Mouse (Mus musculus) left cerebral cortex, adult 8-10 months (tissue): Measurements from ENCODE around the gene Gpn2. TPM values are rescaled to one million over a fixed set of nuclear protein-coding genes. Genes with fewer than 3 reads are reported as not detected.

Experiments used
- DNase-seq, 2 experiments: peaks; one replicate each; pipeline ENCODE4 v3.0.0; 2022; ENCODE audit warnings: low spot score in 2 of 2
- total RNA-seq, 4 experiments: library from RNA; stranded (reverse); gene quantifications; 2 replicates each; pipeline ENCODE4 v1.2.4; 2022

Gene Gpn2
- total RNA-seq, 4 experiments from 2014 or later, result 10.4 to 12.4 (median 11.3) TPM

DNA sequence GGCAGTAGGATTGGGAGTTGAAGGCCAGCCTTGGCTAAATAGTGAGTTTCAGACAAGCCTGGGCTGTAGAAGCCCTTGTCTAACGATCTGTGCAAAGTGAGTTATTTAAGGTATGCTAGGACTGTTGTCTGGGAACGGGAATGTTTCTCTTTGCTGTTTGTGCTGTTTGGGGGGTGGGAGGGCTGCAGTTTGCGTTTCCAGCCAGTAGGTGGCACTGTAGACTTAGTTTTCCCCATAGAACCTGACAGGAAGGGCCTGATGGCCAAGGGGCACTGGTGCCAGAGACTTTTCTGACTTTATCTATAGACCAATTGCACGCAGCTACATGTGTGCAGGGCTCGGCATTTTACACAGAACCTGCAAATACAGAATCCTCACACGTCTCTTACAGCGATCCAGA is 8.4 kb downstream of the Gpn2 start:
- no peak for DNase-seq

DNA sequence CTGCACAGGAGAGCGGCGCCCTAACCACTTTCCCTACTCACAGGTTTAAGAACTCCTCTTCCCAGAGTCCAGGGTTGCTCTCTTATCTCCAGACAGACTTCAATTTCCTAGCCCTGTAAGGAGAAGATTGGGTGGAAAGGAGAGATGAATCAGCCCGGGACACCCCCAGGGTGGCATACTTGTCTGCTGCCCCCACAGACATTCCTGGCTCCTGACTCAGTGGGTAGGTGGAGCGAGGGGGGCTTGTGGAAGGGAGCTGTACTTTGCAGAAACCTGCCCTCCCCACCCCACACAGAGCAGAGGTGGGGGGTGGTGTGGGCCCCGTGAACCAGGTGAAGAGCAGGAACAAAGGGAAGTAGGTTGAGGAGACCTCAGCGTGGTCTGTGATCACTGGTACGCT is 11.4 kb downstream of the Gpn2 start:
- peak in 1 of 2 experiments; percentile 53 for DNase-seq

- DNase-seq, result no peak
Observed at GRCm38 (mm10) chr4:133596084-133596483, 11.9 kb downstream of the Gpn2 start.

GRCm38 (mm10) chr4:133598616-133599015 is 14.5 kb downstream of the Gpn2 start:
- DNase-seq, result no peak

DNA sequence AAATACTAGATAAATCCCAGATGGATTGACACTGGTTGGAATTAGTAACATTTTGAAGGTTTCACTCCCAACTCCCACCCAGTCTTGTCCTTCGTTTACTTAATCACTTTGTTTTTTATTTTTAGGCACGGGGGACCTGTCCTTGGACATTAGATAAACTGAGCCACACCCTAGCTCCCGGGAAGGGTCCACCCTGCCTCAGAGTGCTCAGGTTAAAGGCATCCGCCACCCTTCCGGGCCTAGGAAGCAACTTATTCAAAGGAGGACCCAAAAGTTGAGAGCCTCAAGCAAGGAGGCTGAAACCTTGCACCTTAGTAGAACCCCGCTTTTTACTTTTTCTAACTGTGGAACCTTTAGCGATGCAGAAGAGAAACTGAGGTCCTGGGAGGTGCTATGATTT is 15.0 kb downstream of the Gpn2 start:
- DNase-seq, result no peak

DNA sequence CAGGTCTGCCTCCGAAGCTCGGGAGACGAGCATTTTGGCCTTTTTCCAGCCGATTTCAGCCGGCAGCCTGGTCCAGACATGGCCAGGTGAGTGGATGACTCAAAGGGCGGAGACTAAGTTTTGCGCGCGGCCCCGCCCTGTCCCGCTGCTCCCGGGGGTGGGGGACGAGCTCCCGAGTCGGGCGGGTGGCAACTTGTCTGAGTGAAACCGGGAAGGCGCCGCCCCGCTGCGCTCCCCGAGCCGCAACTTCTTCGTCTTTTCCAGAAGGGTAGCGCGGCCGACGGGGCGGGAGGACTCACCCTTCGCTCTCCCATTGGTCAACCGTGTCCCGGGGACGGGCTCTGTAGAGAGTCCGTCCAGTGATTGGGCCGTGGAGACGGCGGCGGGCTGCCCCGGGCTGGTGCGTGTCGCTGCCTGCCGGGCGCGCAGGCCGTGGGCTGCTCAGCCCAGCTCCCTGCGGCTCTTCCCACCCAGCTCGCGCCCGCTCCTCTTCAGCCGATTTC is 15.5 kb downstream of the Gpn2 start:
- DNase-seq, result peak; percentile 51 to 76

GRCm38 (mm10) chr4:133600306-133600705 is 16.1 kb downstream of the Gpn2 start:
- no peak for DNase-seq

DNA sequence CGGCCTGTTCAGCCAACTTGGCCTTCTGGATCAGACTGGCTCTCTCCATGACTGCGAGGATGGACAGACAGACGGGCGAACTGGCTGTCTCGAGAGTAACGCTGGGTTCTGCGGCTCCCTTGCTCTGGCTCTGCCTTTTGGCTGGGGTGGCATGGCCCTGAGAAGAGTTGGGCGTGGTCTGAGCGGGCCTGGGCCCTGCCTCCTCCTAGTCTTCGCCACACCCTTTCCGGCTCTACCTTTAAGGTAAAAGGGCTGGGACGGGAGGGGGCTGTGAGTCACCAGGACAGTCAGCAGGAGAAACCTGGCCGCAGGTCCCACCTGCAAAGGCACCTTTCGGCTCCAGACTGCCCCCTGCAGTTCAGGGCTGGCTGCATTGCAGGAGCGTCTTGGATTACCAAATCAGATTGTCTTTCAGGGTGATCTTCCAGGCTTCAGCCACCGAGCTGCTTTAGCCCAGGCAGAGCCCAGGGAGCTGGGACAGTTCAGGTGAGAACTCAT is 17.6 kb downstream of the Gpn2 start, which contains the start of gene Sfn:
TSS of gene Sfn (minus strand) at position 448 of the 498 bp plus-strand sequence.
- no peak for DNase-seq

GRCm38 (mm10) chr4:133603056-133603455 is 18.9 kb downstream of the Gpn2 start:
- no peak for DNase-seq

DNA sequence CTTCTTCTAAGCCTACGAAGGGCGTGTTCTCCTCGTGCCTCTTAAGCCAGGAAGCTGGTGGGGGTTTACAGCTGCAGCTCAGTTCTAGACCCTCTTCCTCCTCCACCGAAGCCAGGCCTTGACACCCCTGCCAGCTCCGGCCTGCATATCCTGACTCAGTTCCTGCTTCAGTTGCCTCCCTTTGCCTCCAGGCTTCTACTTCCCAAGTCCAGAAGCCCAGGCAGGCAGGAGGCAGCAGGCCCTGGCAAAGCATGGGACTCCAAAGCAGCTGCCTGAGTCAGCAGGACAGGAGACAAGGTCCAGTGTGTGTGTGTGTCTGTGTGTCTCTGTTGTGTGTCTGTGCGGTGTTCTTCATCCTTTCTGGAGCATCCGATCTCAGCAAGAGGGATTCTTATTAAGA is 20.0 kb downstream of the Gpn2 start:
- no peak for DNase-seq

- no peak for DNase-seq
Observed at GRCm38 (mm10) chr4:133604856-133605255, 20.7 kb downstream of the Gpn2 start.

- no peak for DNase-seq
Observed at GRCm38 (mm10) chr4:133605330-133605729, 21.2 kb downstream of the Gpn2 start.

GRCm38 (mm10) chr4:133607284-133607683 is 23.1 kb downstream of the Gpn2 start:
- no peak for DNase-seq

GRCm38 (mm10) chr4:133609719-133610118 is 25.6 kb downstream of the Gpn2 start:
- DNase-seq, result peak in 1 of 2 experiments; percentile 50

GRCm38 (mm10) chr4:133611815-133612214 is 27.7 kb downstream of the Gpn2 start:
- DNase-seq, result no peak

- DNase-seq, result no peak
Observed at GRCm38 (mm10) chr4:133612416-133612815, 28.3 kb downstream of the Gpn2 start.

DNA sequence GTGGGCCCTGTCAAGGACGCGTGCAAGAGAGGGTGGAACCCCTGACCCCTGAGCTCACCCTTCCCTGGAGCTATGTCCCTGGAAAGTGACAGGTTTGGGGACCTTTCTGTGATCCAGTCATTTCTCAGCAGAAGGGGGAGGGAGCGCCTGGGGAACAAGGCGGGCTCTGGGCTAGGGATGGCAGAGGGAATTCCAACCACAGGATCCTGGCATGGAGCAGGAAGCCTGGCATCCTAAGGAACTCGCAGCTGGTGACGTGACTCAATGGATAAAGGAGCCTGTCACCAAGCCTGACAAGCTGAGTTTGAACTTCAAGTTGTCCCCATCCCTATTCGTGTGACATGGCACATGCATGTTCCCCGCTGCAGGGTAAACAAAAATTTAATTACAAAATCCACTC is 28.9 kb downstream of the Gpn2 start:
- no peak for DNase-seq

DNA sequence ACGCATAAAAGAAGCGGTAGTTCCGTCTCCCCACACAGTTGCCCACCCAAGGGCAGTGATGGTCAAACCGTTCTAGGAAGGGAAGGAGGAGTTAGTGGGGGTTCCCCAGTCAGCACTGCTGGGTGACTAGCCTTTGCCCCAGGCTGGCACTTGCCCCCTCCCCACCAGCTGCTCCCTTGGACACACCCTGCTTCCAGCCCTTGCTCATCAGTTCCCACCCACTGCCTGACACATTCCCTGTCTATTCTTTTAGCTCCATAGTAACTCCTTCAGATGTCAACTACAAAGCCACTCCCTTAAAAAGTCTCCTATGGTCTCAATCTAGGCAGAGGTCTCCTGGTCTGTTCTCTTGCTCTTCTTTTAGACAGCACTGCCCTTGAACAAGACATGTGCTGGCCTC is 29.7 kb downstream of the Gpn2 start:
- DNase-seq, result no peak

DNA sequence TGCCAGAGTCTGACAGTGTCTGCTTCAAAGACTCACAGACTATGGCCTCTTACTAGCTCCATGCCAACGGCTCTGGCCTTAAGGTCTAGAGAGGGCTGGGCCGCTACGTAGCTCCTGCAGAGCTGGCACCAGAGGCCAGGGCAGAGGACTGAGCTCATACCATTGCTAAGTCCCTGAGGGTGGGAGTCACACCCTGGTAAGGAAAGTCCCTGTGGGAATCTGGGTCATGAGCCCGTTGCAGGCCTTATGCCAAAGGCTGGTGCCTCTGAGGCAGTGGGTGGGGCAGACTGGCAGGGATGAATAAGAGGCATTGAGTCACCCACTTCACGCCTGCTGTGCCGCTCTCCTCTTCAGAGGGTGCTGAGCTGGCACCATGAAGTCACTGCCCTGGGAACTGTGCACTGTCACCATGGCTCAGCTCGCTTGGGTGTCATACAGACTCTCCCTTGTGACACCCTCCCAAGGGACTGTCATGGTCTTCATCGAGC is 30.2 kb downstream of the Gpn2 start:
- DNase-seq, result peak; percentile 53 to 90

GRCm38 (mm10) chr4:133615416-133615815 is 31.3 kb downstream of the Gpn2 start:
- no peak for DNase-seq

DNA sequence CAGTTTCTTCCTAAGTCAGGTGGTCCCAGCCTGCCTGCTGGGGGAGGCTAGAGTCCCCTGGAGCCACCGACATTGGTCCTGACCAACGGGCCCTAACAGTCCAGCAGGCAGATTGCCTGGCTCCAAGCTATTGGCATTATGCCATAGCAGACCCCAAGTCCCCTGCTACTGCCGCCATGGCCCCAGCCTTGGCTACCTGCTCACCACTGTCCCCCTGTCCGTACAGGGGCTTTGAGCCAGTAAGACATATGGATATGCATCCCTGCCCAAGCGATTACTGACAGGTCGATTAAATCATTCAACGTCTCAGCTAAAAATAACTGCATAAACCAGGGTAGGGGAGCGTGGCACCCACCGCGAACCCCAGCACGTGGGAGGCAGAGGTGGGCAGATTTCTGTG is 33.8 kb downstream of the Gpn2 start:
- no peak for DNase-seq

- no peak for DNase-seq
Observed at GRCm38 (mm10) chr4:133619473-133620136, 35.4 kb downstream of the Gpn2 start.

GRCm38 (mm10) chr4:133620668-133621067 is 36.5 kb downstream of the Gpn2 start:
- DNase-seq, result no peak
